Mouse (Mus musculus): ENCODE measurements at regions not wholly inside any gene's neighbourhood (a gene's known extent, or its start where the extent isn't known, plus 50 kb on each side); places are given as distances from the start of the nearest gene placed in this dataset.
"Not testable (repeated sequence)": the region's sequence is repeated elsewhere in the genome, so short reads cannot be mapped to it uniquely, and the experiment has no call there.

DNA sequence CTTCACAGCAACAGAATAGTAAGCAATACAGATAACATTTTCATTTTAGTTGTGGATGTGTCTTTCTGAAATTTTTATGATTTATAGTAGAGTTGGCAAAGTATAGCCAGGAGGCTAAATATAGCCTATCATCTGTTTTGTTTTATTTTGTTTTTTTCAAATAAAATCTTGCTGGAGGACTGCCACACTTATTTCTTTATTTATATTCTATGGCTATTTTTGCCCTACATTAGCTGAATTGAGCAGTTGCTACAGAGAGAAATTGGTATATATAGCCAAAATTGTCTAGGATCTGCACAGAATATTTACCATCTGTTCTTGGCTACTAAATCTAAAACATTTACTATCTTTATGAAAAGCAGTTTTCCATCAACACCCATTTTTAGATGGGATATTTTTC lies 169.0 kb downstream of the Sst start:
- Histone ChIP-seq H3K4me2 (ENCODE audit: low read depth, low read length) (no peak overlapping the region), H3K9me3 (replicated peaks; ENCODE audit: control insufficient read depth, low read length) (no peaks in the 10 kb centered on the region), H3K27ac (ENCODE audit: low read depth) (no peak overlapping the region), H3K4me3 (ENCODE audit: low read depth, low read length) (no peak overlapping the region), H3K27me3 (ENCODE audit: control insufficient read depth, insufficient read depth, low read length) (no peaks in the 10 kb centered on the region), H3K9ac (replicated peaks; ENCODE audit: low read depth, low read length) (no peak overlapping the region), H3K4me1 (ENCODE audit: control insufficient read depth, insufficient read depth) (no peaks in the 10 kb centered on the region), H3K36me3 (replicated peaks; ENCODE audit: control insufficient read depth, insufficient read depth, low read length) (no peaks in the 10 kb centered on the region)
- ATAC-seq (ENCODE audit: insufficient read depth, low read depth) (no peak), DNase-seq (ENCODE audit: low spot score) (no peak)
- TF ChIP-seq EP300 (IDR thresholded peaks at IDR 0.05; ENCODE audit: low read depth) = no peak
- no peak for TF ChIP-seq CTCF (IDR thresholded peaks at IDR 0.05; ENCODE audit: low read depth)

- TF ChIP-seq CTCF (IDR thresholded peaks at IDR 0.05; ENCODE audit: low read depth) (no peak), EP300 (IDR thresholded peaks at IDR 0.05; ENCODE audit: low read depth) (no peak)
- H3K4me3 ChIP-seq (ENCODE audit: low read depth, low read length) = no peak overlapping the region
- ATAC-seq (ENCODE audit: insufficient read depth, low read depth) = no peak
- 5% methylated on average over 1 of the region's 1 CpGs for WGBS
- no peak overlapping the region for H3K27ac ChIP-seq (ENCODE audit: low read depth)
- H3K27me3 ChIP-seq (ENCODE audit: control insufficient read depth, insufficient read depth, low read length) = no peaks in the 10 kb centered on the region
- no peaks in the 10 kb centered on the region for H3K36me3 ChIP-seq (replicated peaks; ENCODE audit: control insufficient read depth, insufficient read depth, low read length)
- no peaks in the 10 kb centered on the region for H3K9me3 ChIP-seq (replicated peaks; ENCODE audit: control insufficient read depth, low read length)
- DNase-seq (ENCODE audit: low spot score) = no peak
- H3K9ac ChIP-seq (replicated peaks; ENCODE audit: low read depth, low read length) = no peak overlapping the region
- H3K4me1 ChIP-seq (ENCODE audit: control insufficient read depth, insufficient read depth) = no peaks in the 10 kb centered on the region
- no peak overlapping the region for H3K4me2 ChIP-seq (ENCODE audit: low read depth, low read length)
These were observed 180.5 kb upstream of the Masp1 start for GRCm38 (mm10) chr16:23701156-23701555.

DNA sequence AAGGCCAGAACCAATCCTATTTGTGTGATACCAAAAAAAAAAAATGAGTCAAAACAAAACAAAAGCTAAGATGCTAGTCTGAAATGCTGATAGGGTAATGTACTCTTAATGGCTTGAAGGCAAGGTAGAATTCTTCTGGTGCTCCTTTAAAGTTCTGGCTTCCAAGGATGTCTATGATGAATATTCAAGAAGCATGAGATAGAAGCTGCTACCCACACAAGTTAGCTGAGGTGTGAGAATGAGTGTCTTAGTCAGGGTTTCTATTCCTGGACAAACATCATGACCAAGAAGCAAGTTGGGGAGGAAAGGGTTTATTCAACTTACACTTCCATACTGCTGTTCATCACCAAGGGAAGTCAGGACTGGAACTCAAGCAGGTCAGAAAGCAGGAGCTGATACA lies 173.6 kb upstream of the Masp1 start:
- not testable (repeated sequence) for DNase-seq (ENCODE audit: low spot score); H3K36me3 ChIP-seq (replicated peaks; ENCODE audit: control insufficient read depth, insufficient read depth, low read length); H3K27me3 ChIP-seq (ENCODE audit: control insufficient read depth, insufficient read depth, low read length); H3K27ac ChIP-seq (ENCODE audit: low read depth); H3K4me2 ChIP-seq (ENCODE audit: low read depth, low read length); H3K9me3 ChIP-seq (replicated peaks; ENCODE audit: control insufficient read depth, low read length); H3K4me3 ChIP-seq (ENCODE audit: low read depth, low read length); ATAC-seq (ENCODE audit: insufficient read depth, low read depth); H3K4me1 ChIP-seq (ENCODE audit: control insufficient read depth, insufficient read depth); H3K9ac ChIP-seq (replicated peaks; ENCODE audit: low read depth, low read length)

GRCm38 (mm10) chr16:23690061-23690460 lies 169.4 kb upstream of the Masp1 start:
- Histone ChIP-seq H3K27ac (ENCODE audit: low read depth) (no peak overlapping the region), H3K4me3 (ENCODE audit: low read depth, low read length) (no peak overlapping the region), H3K36me3 (replicated peaks; ENCODE audit: control insufficient read depth, insufficient read depth, low read length) (no peaks in the 10 kb centered on the region), H3K9ac (replicated peaks; ENCODE audit: low read depth, low read length) (no peak overlapping the region), H3K27me3 (ENCODE audit: control insufficient read depth, insufficient read depth, low read length) (no peaks in the 10 kb centered on the region), H3K9me3 (replicated peaks; ENCODE audit: control insufficient read depth, low read length) (no peaks in the 10 kb centered on the region), H3K4me2 (ENCODE audit: low read depth, low read length) (no peak overlapping the region), H3K4me1 (ENCODE audit: control insufficient read depth, insufficient read depth) (no peaks in the 10 kb centered on the region)
- ATAC-seq (ENCODE audit: insufficient read depth, low read depth) = no peak
- TF ChIP-seq CTCF (IDR thresholded peaks at IDR 0.05; ENCODE audit: low read depth) = no peak
- no peak for TF ChIP-seq EP300 (IDR thresholded peaks at IDR 0.05; ENCODE audit: low read depth)
- 84% methylated on average over 2 of the region's 2 CpGs for WGBS
- no peak for DNase-seq (ENCODE audit: low spot score)

- no peak overlapping the region for H3K4me2 ChIP-seq (ENCODE audit: low read depth, low read length)
- H3K4me1 ChIP-seq (ENCODE audit: control insufficient read depth, insufficient read depth) = no peaks in the 10 kb centered on the region
- no peak overlapping the region for H3K4me3 ChIP-seq (ENCODE audit: low read depth, low read length)
- TF ChIP-seq CTCF (IDR thresholded peaks at IDR 0.05; ENCODE audit: low read depth) (no peak), EP300 (IDR thresholded peaks at IDR 0.05; ENCODE audit: low read depth) (no peak)
- WGBS = 74% methylated on average over 8 of the region's 8 CpGs
- DNase-seq (ENCODE audit: low spot score) (no peak), ATAC-seq (ENCODE audit: insufficient read depth, low read depth) (no peak)
- no peaks in the 10 kb centered on the region for H3K27me3 ChIP-seq (ENCODE audit: control insufficient read depth, insufficient read depth, low read length)
- no peaks in the 10 kb centered on the region for H3K36me3 ChIP-seq (replicated peaks; ENCODE audit: control insufficient read depth, insufficient read depth, low read length)
- H3K27ac ChIP-seq (ENCODE audit: low read depth) = no peak overlapping the region
- no peak overlapping the region for H3K9ac ChIP-seq (replicated peaks; ENCODE audit: low read depth, low read length)
- no peaks in the 10 kb centered on the region for H3K9me3 ChIP-seq (replicated peaks; ENCODE audit: control insufficient read depth, low read length)
These were observed 166.2 kb upstream of the Masp1 start for GRCm38 (mm10) chr16:23686783-23687182.

- TF ChIP-seq CTCF (IDR thresholded peaks at IDR 0.05; ENCODE audit: low read depth) (no peak), EP300 (IDR thresholded peaks at IDR 0.05; ENCODE audit: low read depth) (no peak)
- DNase-seq (ENCODE audit: low spot score) (no peak), ATAC-seq (ENCODE audit: insufficient read depth, low read depth) (no peak)
- Histone ChIP-seq H3K4me3 (ENCODE audit: low read depth, low read length) (no peak overlapping the region), H3K4me2 (ENCODE audit: low read depth, low read length) (no peak overlapping the region), H3K9me3 (replicated peaks; ENCODE audit: control insufficient read depth, low read length) (no peaks in the 10 kb centered on the region), H3K27me3 (ENCODE audit: control insufficient read depth, insufficient read depth, low read length) (no peaks in the 10 kb centered on the region), H3K4me1 (ENCODE audit: control insufficient read depth, insufficient read depth) (no peaks in the 10 kb centered on the region), H3K27ac (ENCODE audit: low read depth) (no peak overlapping the region), H3K9ac (replicated peaks; ENCODE audit: low read depth, low read length) (no peak overlapping the region), H3K36me3 (replicated peaks; ENCODE audit: control insufficient read depth, insufficient read depth, low read length) (no peaks in the 10 kb centered on the region)
- WGBS = 33% methylated on average over 2 of the region's 2 CpGs
These were observed 159.8 kb upstream of the Masp1 start for GRCm38 (mm10) chr16:23680434-23680833.
